Mouse (Mus musculus): ENCODE results near the gene Mapk1ip1.

DNA sequence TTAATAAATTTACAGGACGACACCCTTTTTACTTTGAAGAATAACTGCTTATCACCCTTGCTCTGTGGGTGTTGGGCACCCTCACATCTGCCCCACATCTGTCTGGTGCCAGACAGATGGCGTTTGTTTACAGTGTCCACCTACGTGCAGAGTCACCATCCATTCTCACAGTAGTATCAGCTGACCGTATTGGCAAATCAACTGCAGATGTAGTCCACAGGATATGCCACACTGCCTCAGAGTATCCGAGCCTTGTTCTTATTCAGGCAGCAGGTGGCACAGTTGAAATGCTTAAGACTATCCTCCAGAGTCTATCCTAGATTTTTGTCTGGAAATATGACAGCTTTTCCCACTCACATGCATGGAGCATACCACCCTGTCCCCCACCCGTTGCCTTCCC, 21.2 kb upstream of the Mapk1ip1 start:
- TF ChIP-seq CTCF (IDR thresholded peaks at IDR 0.05; ENCODE audit: low read depth) (peak; percentile 23; the same call in 1 of the 2 replicates), EP300 (optimal IDR thresholded peaks at IDR 0.05) (no peak)
